Mouse (Mus musculus) lung, postnatal 0 days (tissue): ENCODE data around the gene Zzef1.

ENCODE experiments used
- CTCF ChIP-seq: IDR thresholded peaks from 2 replicates; pipeline ENCODE4 v1.5.1; 2016; ENCODE audit warnings: antibody characterized with exemption, mild to moderate bottlenecking
- EP300 ChIP-seq: IDR thresholded peaks from 2 replicates; pipeline ENCODE4 v1.6.1; 2016; ENCODE audit warnings: antibody characterized with exemption, mild to moderate bottlenecking, control low read depth

GRCm38 (mm10) chr11:72861236-72861635, 65.2 kb downstream of the Zzef1 start:
- TF ChIP-seq EP300 (no peak), CTCF (no peak)
